Mouse (Mus musculus) embryonic facial prominence, embryonic 15.5 days (tissue): ENCODE results near the gene Prr19. TPM values are rescaled to one million over a fixed set of nuclear protein-coding genes. Genes with fewer than 3 reads are reported as not detected.

Source experiments
- ATAC-seq: fragments of 200-750 bp; cut with Nextera tagmentation; 2 replicates; pipeline ENCODE4 v1.8.0; 2017; ENCODE audit warnings: low read depth, moderate TSS enrichment; ENCODE audit not compliant: insufficient number of reproducible peaks, low FRiP score, low TSS enrichment
- H3K27ac ChIP-seq: fragments of 300-500 bp; sonication (generic); replicated peaks from 2 replicates; pipeline ENCODE4 v1.5.1; 2015; ENCODE audit warnings: mild to moderate bottlenecking, inconsistent platforms
- H3K27me3 ChIP-seq: fragments of 300-500 bp; sonication (generic); 2 replicates; pipeline ENCODE4 v1.6.1; 2015; ENCODE audit warnings: inconsistent platforms
- H3K36me3 ChIP-seq: fragments of 300-500 bp; sonication (generic); 2 replicates; pipeline ENCODE4 v1.6.1; 2015; ENCODE audit warnings: mild to moderate bottlenecking, inconsistent platforms
- H3K4me1 ChIP-seq: fragments of 300-500 bp; sonication (generic); 2 replicates; pipeline ENCODE4 v1.6.1; 2015; ENCODE audit warnings: inconsistent platforms
- H3K4me2 ChIP-seq: fragments of 300-500 bp; sonication (generic); replicated peaks from 2 replicates; pipeline ENCODE4 v1.6.1; 2015; ENCODE audit warnings: mild to moderate bottlenecking, inconsistent platforms
- H3K4me3 ChIP-seq: fragments of 300-500 bp; sonication (generic); replicated peaks from 2 replicates; pipeline ENCODE4 v1.5.1; 2015; ENCODE audit warnings: mild to moderate bottlenecking, inconsistent platforms
- H3K9ac ChIP-seq: fragments of 300-500 bp; sonication (generic); 2 replicates; pipeline ENCODE4 v1.6.1; 2015; ENCODE audit warnings: inconsistent platforms
- H3K9me3 ChIP-seq: fragments of 300-500 bp; sonication (generic); replicated peaks from 2 replicates; pipeline ENCODE4 v1.6.1; 2016; ENCODE audit warnings: inconsistent platforms
- WGBS: fragments of 180-500 bp; shearing (Covaris S2); methylation state at CpG from one replicate; pipeline ENCODE4 v1.1.7; 2015; 5-methylcytosine and 5-hydroxymethylcytosine counted together
- polyA plus RNA-seq: library from polyadenylated mRNA; unstranded; fragments of >200 nt; fragmentation: Nextera tagmentation; extraction: Ambion mirVana; gene quantifications from 2 replicates; pipeline ENCODE4 v1.2.1, GENCODE M21; 2015

Prr19 gene
- polyA plus RNA-seq, 1 experiment from 2014 or later, result 0.65 TPM

DNA sequence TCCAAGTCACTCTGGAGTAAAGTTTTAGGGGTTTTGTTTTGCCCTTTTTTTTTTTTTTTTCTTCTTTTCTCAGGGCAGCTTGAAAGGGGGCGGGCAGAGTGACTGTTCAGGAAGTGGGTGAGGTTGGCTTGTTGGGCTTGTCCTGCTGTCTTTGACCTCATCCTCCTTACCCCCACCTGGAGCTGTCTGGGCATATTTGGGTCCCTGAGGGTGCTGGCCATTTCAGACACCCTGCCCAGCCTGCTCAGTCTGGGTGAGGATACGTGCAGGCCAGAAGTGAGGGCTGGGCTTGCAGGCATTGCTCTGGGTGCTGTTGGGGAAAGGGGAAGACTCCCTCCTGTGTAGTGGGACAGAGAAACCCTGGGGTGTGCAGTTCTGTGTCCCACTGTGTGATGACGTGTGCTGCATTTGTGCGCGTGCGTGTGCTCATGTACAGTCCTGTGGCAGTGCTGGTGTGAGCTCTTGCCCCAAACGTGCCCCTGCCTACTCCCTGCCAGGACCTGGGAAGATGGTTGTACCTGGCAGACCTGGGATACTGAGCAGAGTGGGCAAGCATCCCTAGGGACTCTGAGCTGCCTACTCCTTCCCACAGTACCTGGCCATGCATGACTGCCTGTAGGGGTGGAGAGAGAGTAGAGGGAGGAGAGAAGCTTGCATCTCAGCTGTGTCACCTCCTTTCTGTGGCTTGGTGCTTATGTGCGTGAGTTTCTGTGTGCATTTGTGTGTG is 31.5 kb upstream of the Prr19 start:
- WGBS, result 74% methylated on average over 8 of the region's 8 CpGs
- H3K9me3 ChIP-seq, result no peaks in the 10 kb centered on the region
- H3K4me1 ChIP-seq, result peaks cover 40% of the 10 kb centered on the region
- H3K4me3 ChIP-seq, result peak overlapping the region; percentile 74
- H3K9ac ChIP-seq, result peak overlapping the region; percentile 82
- H3K36me3 ChIP-seq, result peaks cover 29% of the 10 kb centered on the region
- ATAC-seq, result no peak
- H3K27me3 ChIP-seq, result no peaks in the 10 kb centered on the region
- H3K27ac ChIP-seq, result peak overlapping the region; percentile 87; the same call in 1 of the 2 replicates
- peak overlapping the region; percentile 61 for H3K4me2 ChIP-seq

- Histone ChIP-seq H3K4me2 (no peak overlapping the region), H3K36me3 (peaks cover 29% of the 10 kb centered on the region), H3K9ac (no peak overlapping the region), H3K27me3 (no peaks in the 10 kb centered on the region), H3K27ac (no peak overlapping the region), H3K9me3 (no peaks in the 10 kb centered on the region), H3K4me1 (peaks cover 53% of the 10 kb centered on the region), H3K4me3 (no peak overlapping the region)
- WGBS, result 88% methylated on average over 35 of the region's 35 CpGs
- no peak for ATAC-seq
Measured at GRCm38 (mm10) chr7:25270652-25271633, 30.3 kb upstream of the Prr19 start.

DNA sequence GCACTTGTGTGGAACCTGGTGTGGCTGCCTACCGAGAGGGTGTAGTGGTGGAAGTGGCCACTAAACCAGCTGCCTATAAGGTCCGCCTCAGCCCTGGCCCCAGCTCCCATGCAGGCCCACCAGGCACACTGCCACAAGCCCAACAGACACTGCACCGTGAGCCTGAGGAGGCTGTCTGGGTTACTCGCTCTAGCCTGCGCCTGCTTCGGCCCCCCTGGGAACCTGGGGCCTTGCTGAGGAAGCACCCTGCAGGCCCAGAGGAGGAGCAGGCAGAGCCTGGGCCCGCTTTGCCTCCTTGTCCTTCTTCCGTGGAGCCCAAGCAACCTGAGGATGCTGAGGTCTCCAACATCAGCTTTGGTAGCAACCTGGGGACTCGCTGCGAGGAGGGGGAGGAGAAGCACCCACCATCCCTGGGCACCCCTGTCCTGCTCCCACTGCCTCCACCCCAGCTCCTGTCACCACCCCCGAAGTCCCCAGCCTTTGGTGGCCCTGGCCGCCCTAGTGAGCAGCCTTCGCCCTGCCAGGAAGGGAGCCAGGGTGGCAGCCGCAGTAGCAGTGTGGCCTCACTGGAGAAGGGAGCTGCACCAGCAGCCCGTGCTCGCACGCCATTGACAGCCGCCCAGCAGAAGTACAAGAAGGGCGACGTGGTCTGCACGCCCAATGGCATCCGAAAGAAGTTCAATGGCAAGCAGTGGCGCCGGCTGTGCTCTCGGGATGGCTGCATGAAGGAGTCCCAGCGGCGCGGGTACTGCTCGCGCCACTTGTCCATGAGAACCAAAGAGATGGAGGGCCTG is 29.4 kb upstream of the Prr19 start:
- WGBS, result 89% methylated on average over 30 of the region's 30 CpGs
- Histone ChIP-seq H3K4me2 (no peak overlapping the region), H3K27me3 (no peaks in the 10 kb centered on the region), H3K4me1 (peaks cover 61% of the 10 kb centered on the region), H3K36me3 (peaks cover 29% of the 10 kb centered on the region), H3K4me3 (no peak overlapping the region), H3K9ac (no peak overlapping the region), H3K27ac (no peak overlapping the region), H3K9me3 (no peaks in the 10 kb centered on the region)
- no peak for ATAC-seq

GRCm38 (mm10) chr7:25272445-25273258 is 28.6 kb upstream of the Prr19 start:
- WGBS, result 86% methylated on average over 38 of the region's 38 CpGs
- no peak for ATAC-seq
- H3K36me3 ChIP-seq, result peaks cover 29% of the 10 kb centered on the region
- no peak overlapping the region for H3K9ac ChIP-seq
- H3K27me3 ChIP-seq, result no peaks in the 10 kb centered on the region
- no peak overlapping the region for H3K4me3 ChIP-seq
- no peaks in the 10 kb centered on the region for H3K9me3 ChIP-seq
- peaks cover 67% of the 10 kb centered on the region for H3K4me1 ChIP-seq
- H3K4me2 ChIP-seq, result no peak overlapping the region
- no peak overlapping the region for H3K27ac ChIP-seq

DNA sequence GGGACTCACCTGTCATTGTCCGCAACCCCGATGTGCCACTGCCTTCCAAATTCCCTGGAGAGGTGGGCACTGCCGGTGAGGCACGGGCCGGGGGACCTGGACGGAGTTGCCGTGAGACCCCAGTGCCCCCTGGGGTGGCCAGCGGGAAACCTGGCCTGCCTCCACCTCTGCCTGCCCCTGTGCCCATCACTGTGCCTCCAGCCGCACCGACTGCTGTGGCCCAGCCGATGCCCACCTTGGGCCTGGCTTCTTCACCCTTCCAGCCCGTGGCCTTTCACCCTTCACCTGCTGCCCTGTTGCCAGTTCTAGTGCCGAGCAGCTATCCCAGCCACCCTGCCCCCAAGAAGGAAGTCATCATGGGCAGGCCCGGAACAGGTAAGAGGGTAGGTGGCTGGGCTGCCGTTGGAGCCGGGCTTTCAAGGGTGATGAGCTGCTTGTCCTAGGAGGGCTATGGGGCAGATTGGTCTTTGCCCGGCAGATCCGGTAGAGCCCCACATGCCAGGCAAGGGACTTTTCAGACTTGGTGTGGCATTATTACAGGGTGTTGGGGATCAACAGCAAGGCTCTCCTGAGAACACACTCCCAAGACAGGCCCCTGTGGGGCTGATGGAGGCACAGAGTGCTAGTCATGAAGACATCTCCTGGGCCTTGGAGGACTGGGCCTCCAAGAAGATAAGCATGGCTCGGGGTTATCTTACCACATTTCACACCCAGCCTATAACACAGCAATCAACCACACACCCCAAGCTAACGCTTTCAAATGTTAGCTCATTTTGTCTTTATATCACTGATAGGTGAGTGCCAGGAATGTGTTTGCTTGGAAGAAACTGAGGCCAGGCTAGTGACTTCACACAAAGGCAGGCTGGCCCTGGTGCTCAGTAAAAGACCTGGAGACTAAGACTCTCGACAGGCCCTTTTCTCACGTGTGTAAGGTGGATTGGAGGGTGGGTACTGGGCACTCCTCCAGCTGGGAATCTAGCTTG is 27.7 kb upstream of the Prr19 start:
- Histone ChIP-seq H3K27ac (no peak overlapping the region), H3K4me3 (no peak overlapping the region), H3K9me3 (no peaks in the 10 kb centered on the region), H3K36me3 (peaks cover 29% of the 10 kb centered on the region), H3K27me3 (no peaks in the 10 kb centered on the region), H3K4me2 (no peak overlapping the region), H3K4me1 (peaks cover 71% of the 10 kb centered on the region), H3K9ac (no peak overlapping the region)
- WGBS, result 89% methylated on average over 22 of the region's 22 CpGs
- no peak for ATAC-seq

DNA sequence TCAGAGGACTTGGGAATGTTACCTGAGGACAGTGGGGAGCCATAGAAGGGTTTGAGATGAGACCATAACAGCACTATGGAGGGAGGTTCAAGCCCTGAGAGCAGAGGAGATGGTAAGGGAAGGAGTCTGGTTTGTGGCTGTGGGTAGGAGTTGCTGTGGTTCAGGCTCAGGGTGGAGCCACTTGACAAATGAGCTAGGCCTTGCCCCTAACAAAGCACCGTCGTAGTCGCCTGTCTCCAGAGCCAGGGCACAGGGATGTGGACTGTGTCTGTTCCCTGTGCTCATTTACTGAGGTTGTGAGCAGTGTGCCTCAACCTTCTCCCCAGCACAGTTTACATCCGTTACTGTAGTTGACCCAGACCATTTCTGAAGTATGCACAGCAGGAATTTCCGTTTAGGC is 26.6 kb upstream of the Prr19 start:
- WGBS, result 39% methylated on average over 5 of the region's 5 CpGs
- Histone ChIP-seq H3K9me3 (no peaks in the 10 kb centered on the region), H3K4me1 (peaks cover 63% of the 10 kb centered on the region), H3K27me3 (no peaks in the 10 kb centered on the region), H3K4me3 (no peak overlapping the region), H3K27ac (peak overlapping the region; percentile 29), H3K4me2 (no peak overlapping the region), H3K9ac (no peak overlapping the region), H3K36me3 (peaks cover 29% of the 10 kb centered on the region)
- ATAC-seq, result no peak

DNA sequence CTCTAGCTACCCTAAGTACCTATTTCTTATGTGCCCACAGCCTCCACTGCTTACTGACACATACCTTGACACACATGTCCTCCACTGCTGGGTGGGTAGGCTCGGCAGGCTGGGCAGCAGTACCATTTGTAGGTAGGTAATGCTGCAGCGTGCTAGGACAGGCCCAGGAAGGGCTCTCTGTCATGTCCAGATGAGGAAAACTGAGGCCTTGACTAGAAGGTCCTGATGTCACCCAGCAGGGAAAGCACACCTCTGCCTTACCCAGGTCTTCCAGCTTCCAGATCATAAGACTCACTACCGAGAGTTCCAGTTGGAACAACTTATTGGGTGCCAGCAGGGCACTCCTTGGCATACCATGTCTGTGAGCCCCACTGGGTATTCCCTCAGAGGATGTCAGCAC is 26.2 kb upstream of the Prr19 start:
- Histone ChIP-seq H3K4me1 (peaks cover 63% of the 10 kb centered on the region), H3K4me3 (no peak overlapping the region), H3K9ac (no peak overlapping the region), H3K27ac (peak overlapping the region; percentile 29), H3K4me2 (no peak overlapping the region), H3K27me3 (no peaks in the 10 kb centered on the region), H3K9me3 (no peaks in the 10 kb centered on the region), H3K36me3 (peaks cover 29% of the 10 kb centered on the region)
- ATAC-seq, result no peak
- WGBS, result 80% methylated on average over 3 of the region's 3 CpGs

- Histone ChIP-seq H3K27ac (peak overlapping the region; percentile 100), H3K9ac (no peak overlapping the region), H3K36me3 (peaks cover 29% of the 10 kb centered on the region), H3K4me2 (no peak overlapping the region), H3K27me3 (no peaks in the 10 kb centered on the region), H3K4me3 (no peak overlapping the region), H3K9me3 (no peaks in the 10 kb centered on the region), H3K4me1 (peaks cover 64% of the 10 kb centered on the region)
- no peak for ATAC-seq
- WGBS, result 29% methylated on average over 9 of the region's 9 CpGs
Measured at GRCm38 (mm10) chr7:25275555-25276298, 25.5 kb upstream of the Prr19 start.

DNA sequence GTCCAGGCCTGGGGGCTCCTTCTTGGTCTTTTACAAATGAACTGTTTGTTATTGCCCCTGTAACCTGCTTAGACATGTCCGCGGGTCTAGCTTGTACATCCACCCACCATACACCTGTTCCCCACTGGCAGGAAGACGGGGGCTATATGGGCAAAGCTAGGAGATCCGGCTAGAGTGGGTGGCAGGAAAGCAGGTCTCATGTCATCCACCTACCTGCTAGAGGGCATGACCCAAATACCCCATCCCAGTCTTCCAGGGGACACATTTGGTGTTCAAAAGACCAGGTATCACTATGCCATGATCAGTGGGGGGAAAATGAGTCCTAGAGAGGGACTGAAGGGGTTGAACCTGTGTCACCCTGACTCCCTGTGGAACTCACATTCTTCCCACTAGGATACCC is 23.8 kb upstream of the Prr19 start:
- Histone ChIP-seq H3K9me3 (no peaks in the 10 kb centered on the region), H3K9ac (peak overlapping the region; percentile 37; the same call in 1 of the 2 replicates), H3K4me3 (peak overlapping the region; percentile 86), H3K27me3 (no peaks in the 10 kb centered on the region), H3K36me3 (peaks cover 15% of the 10 kb centered on the region), H3K4me2 (peak overlapping the region; percentile 80), H3K4me1 (peaks cover 74% of the 10 kb centered on the region), H3K27ac (peak overlapping the region; percentile 100)
- ATAC-seq, result no peak
- WGBS, result 66% methylated on average over 4 of the region's 4 CpGs
